Mouse (Mus musculus) G1E (cell line): ENCODE measurements around the gene Abcf1.

ENCODE experiments used
- CTCF ChIP-seq: IDR thresholded peaks from 2 replicates; pipeline ENCODE4 v1.5.1; 2012; ENCODE audit warnings: low read depth, low read length, inconsistent platforms, mixed read lengths
- GATA1 ChIP-seq: IDR thresholded peaks from 2 replicates; pipeline ENCODE4 v1.6.1; 2012; ENCODE audit warnings: borderline replicate concordance, low read length, inconsistent platforms, mixed read lengths
- TAL1 ChIP-seq: conservative IDR thresholded peaks from 2 replicates; pipeline ENCODE4 v1.6.1; 2012; ENCODE audit warnings: low read depth, low read length, inconsistent platforms, mixed read lengths

GRCm38 (mm10) chr17:35999356-35999755 is 29.8 kb upstream of the Abcf1 start:
- TF ChIP-seq CTCF (no peak), GATA1 (no peak), TAL1 (no peak)
